Mouse (Mus musculus) common myeloid progenitor, adult 5-6 weeks (primary cell): ENCODE results near the gene Pak6. TPM values are rescaled to one million over a fixed set of nuclear protein-coding genes. Genes with fewer than 3 reads are reported as not detected.

Experiments used
- ATAC-seq: replicated peaks from 2 replicates; pipeline ENCODE4 v1.8.0; 2016; ENCODE audit warnings: low read depth, mild to moderate bottlenecking, moderate TSS enrichment, inconsistent platforms; ENCODE audit not compliant: poor library complexity, severe bottlenecking
- total RNA-seq: library from RNA; stranded (forward); fragments of 200-1000, 187-1606 nt; gene quantifications from 2 replicates; pipeline ENCODE4 v1.2.3, GENCODE M21; 2017

The Pak6 gene
- total RNA-seq, 1 experiment from 2014 or later, result 1.1 TPM

- ATAC-seq, result peak; percentile 34
These were observed 32.7 kb downstream of the Pak6 start for GRCm38 (mm10) chr2:118695677-118696232.

- peak; percentile 48 for ATAC-seq
These were observed 33.6 kb downstream of the Pak6 start for GRCm38 (mm10) chr2:118696451-118697308.

GRCm38 (mm10) chr2:118697311-118697877 lies 34.3 kb downstream of the Pak6 start:
- ATAC-seq, result no peak

GRCm38 (mm10) chr2:118697955-118698354 lies 34.9 kb downstream of the Pak6 start:
- no peak for ATAC-seq

GRCm38 (mm10) chr2:118700179-118701062 lies 37.3 kb downstream of the Pak6 start:
- ATAC-seq, result peak; percentile 70

GRCm38 (mm10) chr2:118701161-118701560 lies 38.1 kb downstream of the Pak6 start:
- ATAC-seq, result no peak

GRCm38 (mm10) chr2:118701971-118702882 lies 39.1 kb downstream of the Pak6 start:
- ATAC-seq, result no peak

- ATAC-seq, result 0 out of 2 replicates have a peak, but pooled peaks have one; percentile 4
These were observed 40.0 kb downstream of the Pak6 start for GRCm38 (mm10) chr2:118702883-118703761.

- no peak for ATAC-seq
These were observed 41.0 kb downstream of the Pak6 start, which contains the start of gene Ankrd63 for GRCm38 (mm10) chr2:118703913-118704730. Gene Ankrd63 (minus strand): TSS chr2:118703963.

- peak; percentile 47 for ATAC-seq
These were observed 43.3 kb downstream of the Pak6 start for GRCm38 (mm10) chr2:118706436-118706835.

GRCm38 (mm10) chr2:118708472-118708871 lies 45.4 kb downstream of the Pak6 start:
- no peak for ATAC-seq

- no peak for ATAC-seq
These were observed 46.6 kb downstream of the Pak6 start for GRCm38 (mm10) chr2:118709655-118710221.

- ATAC-seq, result peak; percentile 40
These were observed 48.0 kb downstream of the Pak6 start for GRCm38 (mm10) chr2:118711038-118711494.

GRCm38 (mm10) chr2:118713631-118714030 lies 50.5 kb downstream of the Pak6 start:
- no peak for ATAC-seq

- ATAC-seq, result no peak
These were observed 51.1 kb downstream of the Pak6 start for GRCm38 (mm10) chr2:118714230-118714629.

- ATAC-seq, result no peak
These were observed 53.6 kb downstream of the Pak6 start for GRCm38 (mm10) chr2:118716677-118717076.
